Mouse (Mus musculus) forebrain, embryonic 12.5 days (tissue): ENCODE data around the gene Ino80b. TPM values are rescaled to one million over a fixed set of nuclear protein-coding genes. Genes with fewer than 3 reads are reported as not detected.
"Not testable (repeated sequence)": the region's sequence is repeated elsewhere in the genome, so short reads cannot be mapped to it uniquely, and the experiment has no call there.

Experiments used
- ATAC-seq: fragments of 200-750 bp; cut with Nextera tagmentation; 2 replicates; pipeline ENCODE4 v1.8.0; 2017; ENCODE audit warnings: moderate TSS enrichment; ENCODE audit not compliant: low FRiP score
- H3K27ac ChIP-seq: fragments of 300-500 bp; sonication (generic); 2 replicates; pipeline ENCODE4 v1.5.1; 2016; ENCODE audit warnings: mild to moderate bottlenecking
- H3K27me3 ChIP-seq: fragments of 300-500 bp; sonication (generic); 2 replicates; pipeline ENCODE4 v1.6.1; 2016; ENCODE audit warnings: mild to moderate bottlenecking
- H3K36me3 ChIP-seq: fragments of 300-500 bp; sonication (generic); replicated peaks from 2 replicates; pipeline ENCODE4 v1.6.1; 2016; ENCODE audit warnings: mild to moderate bottlenecking
- H3K4me1 ChIP-seq: fragments of 300-500 bp; sonication (generic); 2 replicates; pipeline ENCODE4 v1.6.1; 2016
- H3K4me2 ChIP-seq: fragments of 300-500 bp; sonication (generic); 2 replicates; pipeline ENCODE4 v1.6.1; 2016; ENCODE audit warnings: mild to moderate bottlenecking, moderate library complexity
- H3K4me3 ChIP-seq: fragments of 300-500 bp; sonication (generic); replicated peaks from 2 replicates; pipeline ENCODE4 v1.5.1; 2016; ENCODE audit warnings: mild to moderate bottlenecking
- H3K9ac ChIP-seq: fragments of 300-500 bp; sonication (generic); 2 replicates; pipeline ENCODE4 v1.6.1; 2016; ENCODE audit warnings: mild to moderate bottlenecking
- H3K9me3 ChIP-seq: fragments of 300-500 bp; sonication (generic); 2 replicates; pipeline ENCODE4 v1.6.1; 2016
- WGBS: fragments of 180-500 bp; shearing (Covaris S2); methylation state at CpG from one replicate; pipeline ENCODE4 v1.1.7; 2016; 5-methylcytosine and 5-hydroxymethylcytosine counted together
- polyA plus RNA-seq: library from polyadenylated mRNA; unstranded; fragments of >200 nt; fragmentation: Nextera tagmentation; extraction: Ambion mirVana; gene quantifications from 2 replicates; pipeline ENCODE4 v1.2.1, GENCODE M21; 2016

Gene Ino80b
- 19.0 and 20.6 TPM in 2 replicates for polyA plus RNA-seq

GRCm38 (mm10) chr6:83125331-83125730 is at the start of gene Ino80b:
TSS of gene Ino80b (minus strand) at chr6:83125431.
- no peak for ATAC-seq
- Histone ChIP-seq H3K4me2 (peak within 1 kb of the TSS; percentile 90), H3K4me3 (peak within 1 kb of the TSS; percentile 66), H3K27ac (peak within 1 kb of the TSS; percentile 71), H3K9ac (peak within 1 kb of the TSS; percentile 74), H3K9me3 (no peaks in the 10 kb centered on the region), H3K36me3 (peaks cover 10% of the 10 kb centered on the region; the same call in 1 of the 2 replicates), H3K4me1 (peaks cover 32% of the 10 kb centered on the region), H3K27me3 (no peaks in the 10 kb centered on the region)
- WGBS: 20% methylated on average over 5 of the region's 5 CpGs

DNA sequence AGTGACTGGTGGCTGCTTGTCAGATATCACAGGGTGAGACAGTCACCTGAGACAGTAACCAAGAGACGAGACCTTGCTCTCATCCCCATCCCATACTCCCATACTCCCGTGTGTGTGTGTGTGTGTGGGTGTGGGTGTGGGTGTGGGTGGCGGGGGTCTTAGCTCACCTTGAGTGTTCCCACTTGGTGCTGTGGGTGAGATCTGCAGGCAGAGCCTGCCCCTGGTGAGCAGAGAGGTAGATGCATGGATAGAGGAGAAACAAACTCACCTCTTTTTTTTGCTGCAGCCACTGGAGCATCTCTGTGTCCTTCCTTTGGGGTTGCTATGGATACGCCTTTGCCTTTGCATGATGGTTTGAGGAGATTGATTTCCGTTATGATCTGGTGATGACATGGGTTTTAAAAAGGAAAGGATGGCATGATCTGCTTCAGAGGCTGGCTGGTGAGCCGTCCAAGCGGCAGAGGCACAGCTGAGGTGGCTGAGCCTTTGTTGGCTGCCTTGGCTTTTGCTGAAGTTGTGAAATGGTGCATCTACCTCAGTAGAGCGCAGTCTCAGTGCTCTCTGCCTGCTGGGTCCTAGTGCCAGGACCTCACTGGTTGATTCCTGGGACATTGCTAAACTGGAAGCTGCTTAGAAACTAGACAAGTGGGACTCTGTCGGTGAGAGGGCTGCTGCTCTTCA is 47.1 kb upstream of the Ino80b start:
- Histone ChIP-seq H3K4me1 (peaks cover 19% of the 10 kb centered on the region), H3K36me3 (0 out of 2 replicates have a peak, but pooled peaks cover 6% of the 10 kb centered on the region), H3K4me3 (0 out of 2 replicates have a peak overlapping the region, but pooled peaks have one; percentile 10), H3K27me3 (no peaks in the 10 kb centered on the region), H3K4me2 (peak overlapping the region; percentile 3; the same call in 1 of the 2 replicates), H3K27ac (peak overlapping the region; percentile 26), H3K9ac (no peak overlapping the region), H3K9me3 (no peaks in the 10 kb centered on the region)
- no peak for ATAC-seq
- 54% methylated on average over 9 of the region's 9 CpGs for WGBS

DNA sequence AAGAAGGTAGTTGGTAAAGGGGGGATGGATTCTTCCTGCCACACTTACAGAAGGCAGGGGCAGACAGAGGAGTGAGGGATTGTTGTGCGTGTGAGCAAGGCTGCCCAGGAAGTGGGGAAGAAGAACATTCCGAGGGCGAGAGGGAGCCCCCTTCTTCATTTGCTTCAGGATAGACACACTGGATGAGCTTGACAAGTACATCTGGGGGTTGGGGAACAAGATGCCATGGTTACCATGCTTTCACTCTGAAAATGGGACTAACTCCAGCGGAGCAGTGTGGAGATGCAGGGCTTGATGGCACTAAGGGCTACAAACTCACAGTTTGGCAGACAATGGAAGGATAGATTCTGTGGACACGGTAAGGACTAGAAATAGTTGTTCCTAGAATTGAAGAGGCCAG is 45.8 kb upstream of the Ino80b start:
- peaks cover 32% of the 10 kb centered on the region for H3K4me1 ChIP-seq
- no peak overlapping the region for H3K27ac ChIP-seq
- WGBS: 85% methylated on average over 5 of the region's 5 CpGs
- H3K36me3 ChIP-seq: 0 out of 2 replicates have a peak, but pooled peaks cover 6% of the 10 kb centered on the region
- no peak overlapping the region for H3K4me3 ChIP-seq
- H3K9me3 ChIP-seq: no peaks in the 10 kb centered on the region
- no peak overlapping the region for H3K9ac ChIP-seq
- H3K4me2 ChIP-seq: no peak overlapping the region
- H3K27me3 ChIP-seq: no peaks in the 10 kb centered on the region
- no peak for ATAC-seq

DNA sequence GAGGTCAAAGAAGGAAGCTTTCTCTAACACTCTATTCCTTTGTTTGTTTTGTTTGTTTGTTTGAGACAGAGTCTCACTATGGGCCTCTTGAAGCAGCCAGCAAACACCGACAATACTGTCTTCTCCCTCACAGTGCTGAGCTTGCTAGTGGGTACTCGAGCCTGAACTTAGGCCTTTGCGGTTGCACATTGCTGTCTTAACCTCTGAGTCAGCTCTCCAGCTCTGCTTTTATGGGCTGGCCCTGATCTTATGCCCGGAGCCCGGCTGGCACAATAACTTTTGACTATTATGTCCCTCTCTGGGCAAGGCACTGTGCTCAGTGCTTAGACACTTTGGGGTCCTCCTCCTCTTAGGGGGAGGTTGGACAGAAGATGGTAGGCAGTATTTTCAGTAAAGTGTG is 44.6 kb upstream of the Ino80b start:
- ATAC-seq: no peak
- 91% methylated on average over 5 of the region's 5 CpGs for WGBS
- peaks cover 37% of the 10 kb centered on the region for H3K4me1 ChIP-seq
- H3K4me2 ChIP-seq: no peak overlapping the region
- H3K27me3 ChIP-seq: no peaks in the 10 kb centered on the region
- no peak overlapping the region for H3K4me3 ChIP-seq
- H3K36me3 ChIP-seq: 0 out of 2 replicates have a peak, but pooled peaks cover 6% of the 10 kb centered on the region
- H3K27ac ChIP-seq: no peak overlapping the region
- H3K9ac ChIP-seq: no peak overlapping the region
- H3K9me3 ChIP-seq: no peaks in the 10 kb centered on the region

- peaks cover 42% of the 10 kb centered on the region for H3K4me1 ChIP-seq
- peaks cover 23% of the 10 kb centered on the region for H3K27me3 ChIP-seq
- peak overlapping the region; percentile 87 for H3K9ac ChIP-seq
- ATAC-seq: no peak
- peak overlapping the region; percentile 73 for H3K4me2 ChIP-seq
- peak overlapping the region; percentile 79 for H3K4me3 ChIP-seq
- no peaks in the 10 kb centered on the region for H3K9me3 ChIP-seq
- peak overlapping the region; percentile 82 for H3K27ac ChIP-seq
- H3K36me3 ChIP-seq: no peaks in the 10 kb centered on the region
- under 1% methylated on average over 12 of the region's 12 CpGs for WGBS
Observed at GRCm38 (mm10) chr6:83166243-83166630, 41.0 kb upstream of the Ino80b start.

DNA sequence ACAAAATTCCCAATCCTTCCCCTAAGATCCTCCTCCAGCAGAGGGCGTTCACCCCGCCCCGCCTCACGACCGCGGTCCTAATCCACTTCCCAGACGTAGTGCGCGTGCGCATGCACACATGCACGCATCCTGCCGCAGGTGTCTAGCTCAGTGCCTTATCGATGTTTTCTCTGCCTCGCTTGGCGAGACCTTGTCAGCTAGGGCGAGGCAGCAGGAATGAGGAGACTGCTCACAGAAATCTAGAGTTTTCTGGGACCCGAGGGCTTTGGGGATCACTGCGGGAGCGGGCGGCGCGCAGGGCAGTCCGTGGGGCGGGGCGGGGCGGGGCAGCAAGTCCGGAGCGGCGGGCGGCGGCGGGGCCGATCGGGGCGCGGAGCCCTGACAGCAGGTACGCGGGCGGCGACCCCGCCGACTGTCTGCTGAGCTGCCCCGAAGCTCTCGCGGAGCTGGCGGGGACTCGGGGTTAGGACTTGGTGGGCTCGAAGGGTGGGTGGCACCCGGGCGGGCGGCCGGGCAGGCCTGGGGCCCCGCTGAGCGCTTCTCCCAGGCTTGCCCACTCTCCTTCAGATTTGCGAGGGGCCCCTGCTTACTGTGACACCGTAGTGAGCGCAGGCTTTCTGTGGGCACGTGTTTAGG is 40.5 kb upstream of the Ino80b start, which contains the start of gene Dctn1:
TSS of gene Dctn1 (plus strand) at position 314 of the 636 bp plus-strand sequence.
- peaks cover 28% of the 10 kb centered on the region for H3K27me3 ChIP-seq
- H3K9me3 ChIP-seq: no peaks in the 10 kb centered on the region
- peak within 1 kb of the TSS; percentile 73 for H3K4me2 ChIP-seq
- WGBS: under 1% methylated on average over 58 of the region's 58 CpGs
- H3K9ac ChIP-seq: peak within 1 kb of the TSS; percentile 87
- ATAC-seq: peak; percentile 89
- peaks cover 37% of the 10 kb centered on the region for H3K4me1 ChIP-seq
- peak within 1 kb of the TSS; percentile 79 for H3K4me3 ChIP-seq
- H3K27ac ChIP-seq: peak within 1 kb of the TSS; percentile 82
- H3K36me3 ChIP-seq: no peaks in the 10 kb centered on the region

DNA sequence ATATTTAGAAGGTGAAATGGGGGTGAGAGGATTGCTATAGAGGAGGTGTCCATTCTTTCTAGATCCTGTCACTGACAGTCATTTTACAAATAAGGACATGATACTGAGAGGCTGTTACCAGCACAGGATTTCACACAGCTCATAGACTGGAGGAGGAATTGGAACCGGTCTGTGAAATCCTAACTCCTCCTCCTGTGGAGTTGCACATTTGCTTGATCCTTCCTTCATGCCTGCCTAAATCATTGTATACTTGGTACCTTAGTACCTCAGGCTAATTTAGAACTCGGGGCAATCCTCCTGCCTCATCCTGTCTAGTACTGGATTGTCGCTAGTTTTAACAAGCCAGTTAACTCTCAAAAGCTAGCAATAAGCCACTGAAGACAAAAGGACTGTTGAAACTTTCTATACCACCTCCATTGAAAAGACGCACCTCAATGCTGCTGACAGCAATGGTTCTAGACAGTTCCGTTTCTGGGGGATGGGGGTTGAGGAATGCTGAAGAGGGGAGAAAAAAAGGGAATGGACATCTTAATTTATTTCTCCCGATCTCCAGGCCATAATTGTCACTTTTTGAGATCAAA is 39.9 kb upstream of the Ino80b start:
- peaks cover 37% of the 10 kb centered on the region for H3K4me1 ChIP-seq
- 7% methylated on average over 6 of the region's 6 CpGs for WGBS
- H3K9me3 ChIP-seq: no peaks in the 10 kb centered on the region
- H3K9ac ChIP-seq: peak overlapping the region; percentile 87
- H3K4me3 ChIP-seq: peak overlapping the region; percentile 79
- peaks cover 34% of the 10 kb centered on the region for H3K27me3 ChIP-seq
- peak overlapping the region; percentile 73 for H3K4me2 ChIP-seq
- peak; percentile 18 for ATAC-seq
- H3K36me3 ChIP-seq: no peaks in the 10 kb centered on the region
- H3K27ac ChIP-seq: peak overlapping the region; percentile 56; the same call in 1 of the 2 replicates

GRCm38 (mm10) chr6:83162701-83163100 is 37.5 kb upstream of the Ino80b start:
- WGBS: 2% methylated on average over 8 of the region's 8 CpGs
- Histone ChIP-seq H3K4me1 (peaks cover 34% of the 10 kb centered on the region), H3K27ac (no peak overlapping the region), H3K4me2 (peak overlapping the region; percentile 40), H3K9me3 (no peaks in the 10 kb centered on the region), H3K9ac (no peak overlapping the region), H3K4me3 (peak overlapping the region; percentile 27), H3K36me3 (no peaks in the 10 kb centered on the region), H3K27me3 (peaks cover 38% of the 10 kb centered on the region)
- ATAC-seq: no peak

GRCm38 (mm10) chr6:83161921-83162641 is 36.9 kb upstream of the Ino80b start:
- ATAC-seq: no peak
- Histone ChIP-seq H3K9ac (0 out of 2 replicates have a peak overlapping the region, but pooled peaks have one; percentile 22), H3K27me3 (peaks cover 38% of the 10 kb centered on the region), H3K4me3 (peak overlapping the region; percentile 27), H3K4me2 (peak overlapping the region; percentile 40), H3K27ac (no peak overlapping the region), H3K36me3 (no peaks in the 10 kb centered on the region), H3K4me1 (peaks cover 28% of the 10 kb centered on the region), H3K9me3 (no peaks in the 10 kb centered on the region)
- under 1% methylated on average over 49 of the region's 49 CpGs for WGBS

GRCm38 (mm10) chr6:83161442-83161841 is 36.2 kb upstream of the Ino80b start:
- H3K4me1 ChIP-seq: peaks cover 24% of the 10 kb centered on the region
- H3K36me3 ChIP-seq: no peaks in the 10 kb centered on the region
- H3K27ac ChIP-seq: no peak overlapping the region
- peaks cover 38% of the 10 kb centered on the region for H3K27me3 ChIP-seq
- no peaks in the 10 kb centered on the region for H3K9me3 ChIP-seq
- no peak overlapping the region for H3K9ac ChIP-seq
- no peak for ATAC-seq
- peak overlapping the region; percentile 27 for H3K4me3 ChIP-seq
- 7% methylated on average over 19 of the region's 19 CpGs for WGBS
- H3K4me2 ChIP-seq: peak overlapping the region; percentile 40

- not testable (repeated sequence) for H3K4me3 ChIP-seq, H3K36me3 ChIP-seq, H3K9me3 ChIP-seq, ATAC-seq, H3K4me2 ChIP-seq, H3K27ac ChIP-seq, H3K9ac ChIP-seq
- Histone ChIP-seq H3K27me3 (peaks cover 38% of the 10 kb centered on the region), H3K4me1 (peaks cover 31% of the 10 kb centered on the region)
- 37% methylated on average over 3 of the region's 3 CpGs for WGBS
Observed at GRCm38 (mm10) chr6:83159456-83159855, 34.2 kb upstream of the Ino80b start.
